Mouse (Mus musculus) midbrain, embryonic 16.5 days (tissue): ENCODE data around the gene Creb3l4. TPM values are rescaled to one million over a fixed set of nuclear protein-coding genes. Genes with fewer than 3 reads are reported as not detected.
A peak's percentile ranks its signal among the peaks of the same experiment; 100 is the strongest.

Source experiments
- ATAC-seq: fragments of 200-750 bp; cut with Nextera tagmentation; 2 replicates; pipeline ENCODE4 v1.8.0; 2017; ENCODE audit warnings: moderate TSS enrichment
- H3K27ac ChIP-seq: fragments of 300-500 bp; sonication (generic); 2 replicates; pipeline ENCODE4 v1.5.1; 2014; ENCODE audit warnings: mild to moderate bottlenecking, low read length, mixed read lengths
- H3K27me3 ChIP-seq: fragments of 300-500 bp; sonication (generic); 2 replicates; pipeline ENCODE4 v1.6.1; 2014; ENCODE audit warnings: low read depth, low read length, mixed read lengths; ENCODE audit not compliant: control insufficient read depth, insufficient read depth
- H3K36me3 ChIP-seq: fragments of 300-500 bp; sonication (generic); 2 replicates; pipeline ENCODE4 v1.6.1; 2014; ENCODE audit warnings: mild to moderate bottlenecking, low read length, moderate library complexity, mixed read lengths; ENCODE audit not compliant: control insufficient read depth, insufficient read depth
- H3K4me1 ChIP-seq: fragments of 300-500 bp; sonication (generic); 2 replicates; pipeline ENCODE4 v1.6.1; 2014; ENCODE audit warnings: mild to moderate bottlenecking, low read length, mixed read lengths; ENCODE audit not compliant: control insufficient read depth, insufficient read depth
- H3K4me2 ChIP-seq: fragments of 300-500 bp; sonication (generic); 2 replicates; pipeline ENCODE4 v1.6.1; 2014; ENCODE audit warnings: mild to moderate bottlenecking, low read length, mixed read lengths
- H3K4me3 ChIP-seq: fragments of 300-500 bp; sonication (generic); 2 replicates; pipeline ENCODE4 v1.5.1; 2014; ENCODE audit warnings: low read depth, mild to moderate bottlenecking, low read length, moderate library complexity, mixed read lengths
- H3K9ac ChIP-seq: fragments of 300-500 bp; sonication (generic); 2 replicates; pipeline ENCODE4 v1.6.1; 2014; ENCODE audit warnings: low read depth, low read length, mixed read lengths
- H3K9me3 ChIP-seq: fragments of 300-500 bp; sonication (generic); replicated peaks from 2 replicates; pipeline ENCODE4 v1.6.1; 2014; ENCODE audit warnings: mild to moderate bottlenecking, low read length, mixed read lengths; ENCODE audit not compliant: control insufficient read depth, poor library complexity, severe bottlenecking
- WGBS: fragments of 180-500 bp; shearing (Covaris S2); extraction: QIAGEN DNeasy Blood & Tissue Kit; methylation state at CpG from one replicate; pipeline ENCODE4 v1.1.7; 2014; 5-methylcytosine and 5-hydroxymethylcytosine counted together
- polyA plus RNA-seq: library from polyadenylated mRNA; unstranded; fragments of >200 nt; fragmentation: Nextera tagmentation; extraction: Ambion mirVana; gene quantifications from 2 replicates; pipeline ENCODE4 v1.2.1, GENCODE M21; 2015

The Creb3l4 gene
- polyA plus RNA-seq, 1 experiment from 2014 or later: 1.1 TPM

GRCm38 (mm10) chr3:90248746-90249100, 5.4 kb upstream of the Creb3l4 start:
- peak overlapping the region; percentile 72 for H3K4me3 ChIP-seq
- H3K27me3 ChIP-seq: no peaks in the 10 kb centered on the region
- H3K27ac ChIP-seq: peak overlapping the region; percentile 82
- H3K36me3 ChIP-seq: no peaks in the 10 kb centered on the region
- H3K9me3 ChIP-seq: no peaks in the 10 kb centered on the region
- H3K9ac ChIP-seq: peak overlapping the region; percentile 86
- peaks cover 15% of the 10 kb centered on the region for H3K4me1 ChIP-seq
- H3K4me2 ChIP-seq: peak overlapping the region; percentile 73
- no peak for ATAC-seq
- WGBS: 8% methylated on average over 10 of the region's 10 CpGs

- Histone ChIP-seq H3K36me3 (no peaks in the 10 kb centered on the region), H3K9ac (peak within 1 kb of the TSS; percentile 86), H3K9me3 (no peaks in the 10 kb centered on the region), H3K27me3 (no peaks in the 10 kb centered on the region), H3K4me2 (peak within 1 kb of the TSS; percentile 73), H3K4me3 (peak within 1 kb of the TSS; percentile 72), H3K4me1 (peaks cover 15% of the 10 kb centered on the region), H3K27ac (peak within 1 kb of the TSS; percentile 82)
- under 1% methylated on average over 36 of the region's 44 CpGs for WGBS
- peak; percentile 95 for ATAC-seq
Observed at GRCm38 (mm10) chr3:90247960-90248745, 4.8 kb upstream of the Creb3l4 start, which contains the start of gene Slc39a1. Gene Slc39a1 (plus strand): TSS chr3:90248172.

DNA sequence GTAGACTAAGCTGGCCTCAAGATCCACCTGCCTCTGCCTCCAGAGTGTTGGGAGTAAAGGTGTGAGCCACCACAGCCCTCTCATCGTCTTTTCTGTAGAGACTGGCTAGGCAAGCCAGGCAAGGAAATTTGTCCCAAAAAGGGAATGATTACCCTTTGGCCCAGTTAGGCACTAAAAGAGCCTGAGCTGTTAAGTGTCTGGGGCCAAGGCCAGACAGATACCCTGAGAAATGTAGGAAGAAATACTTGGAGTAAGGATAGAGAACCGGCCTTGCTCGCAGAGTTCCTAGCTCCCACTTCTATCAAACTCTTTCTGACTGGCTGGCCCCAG, 4.3 kb upstream of the Creb3l4 start:
- Histone ChIP-seq H3K4me2 (peak overlapping the region; percentile 73), H3K27me3 (no peaks in the 10 kb centered on the region), H3K27ac (peak overlapping the region; percentile 82), H3K36me3 (no peaks in the 10 kb centered on the region), H3K9me3 (no peaks in the 10 kb centered on the region), H3K4me3 (peak overlapping the region; percentile 72), H3K4me1 (peaks cover 19% of the 10 kb centered on the region), H3K9ac (peak overlapping the region; percentile 61)
- ATAC-seq: no peak
- WGBS: 0% methylated on average over 3 of the region's 3 CpGs

DNA sequence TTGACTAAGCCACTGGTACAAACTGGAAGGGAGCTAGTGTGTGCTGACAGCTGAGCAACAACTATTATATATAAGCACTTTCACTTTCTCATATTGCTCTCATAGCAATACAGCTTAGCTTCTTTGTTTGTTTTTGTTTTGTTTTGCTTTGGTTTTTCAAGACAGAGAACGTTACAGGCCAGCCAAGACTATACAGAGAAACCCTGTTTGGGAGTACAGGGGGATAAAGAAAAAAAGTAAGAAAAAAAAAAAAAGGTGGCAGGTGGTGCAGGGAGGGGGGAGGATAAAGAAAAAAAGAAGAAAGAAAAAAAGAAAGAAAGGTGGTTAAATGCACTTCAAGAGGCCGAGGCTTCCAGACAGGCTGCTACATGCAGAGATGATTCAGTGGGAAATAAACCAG, 2.1 kb upstream of the Creb3l4 start:
- Histone ChIP-seq H3K27me3 (no peaks in the 10 kb centered on the region), H3K4me1 (peaks cover 20% of the 10 kb centered on the region), H3K4me2 (no peak overlapping the region), H3K9me3 (no peaks in the 10 kb centered on the region), H3K27ac (no peak overlapping the region), H3K36me3 (no peaks in the 10 kb centered on the region), H3K9ac (no peak overlapping the region), H3K4me3 (no peak overlapping the region)
- ATAC-seq: no peak
- 80% methylated on average over 2 of the region's 2 CpGs for WGBS

GRCm38 (mm10) chr3:90241669-90242358, 1.5 kb downstream of the Creb3l4 start:
- ATAC-seq: no peak
- no peak overlapping the region for H3K9ac ChIP-seq
- H3K4me2 ChIP-seq: no peak overlapping the region
- H3K4me1 ChIP-seq: peaks cover 7% of the 10 kb centered on the region; the same call in 1 of the 2 replicates
- no peaks in the 10 kb centered on the region for H3K36me3 ChIP-seq
- H3K4me3 ChIP-seq: no peak overlapping the region
- H3K9me3 ChIP-seq: no peaks in the 10 kb centered on the region
- no peak overlapping the region for H3K27ac ChIP-seq
- no peaks in the 10 kb centered on the region for H3K27me3 ChIP-seq
- WGBS: 89% methylated on average over 10 of the region's 10 CpGs

- Histone ChIP-seq H3K27ac (no peak overlapping the region), H3K36me3 (peaks cover 2% of the 10 kb centered on the region; the same call in 1 of the 2 replicates), H3K9ac (no peak overlapping the region), H3K4me2 (no peak overlapping the region), H3K9me3 (no peaks in the 10 kb centered on the region), H3K27me3 (no peaks in the 10 kb centered on the region), H3K4me3 (no peak overlapping the region), H3K4me1 (peaks cover 7% of the 10 kb centered on the region; the same call in 1 of the 2 replicates)
- ATAC-seq: no peak
- 86% methylated on average over 2 of the region's 2 CpGs for WGBS
Observed at GRCm38 (mm10) chr3:90241251-90241650, 2.1 kb downstream of the Creb3l4 start.

DNA sequence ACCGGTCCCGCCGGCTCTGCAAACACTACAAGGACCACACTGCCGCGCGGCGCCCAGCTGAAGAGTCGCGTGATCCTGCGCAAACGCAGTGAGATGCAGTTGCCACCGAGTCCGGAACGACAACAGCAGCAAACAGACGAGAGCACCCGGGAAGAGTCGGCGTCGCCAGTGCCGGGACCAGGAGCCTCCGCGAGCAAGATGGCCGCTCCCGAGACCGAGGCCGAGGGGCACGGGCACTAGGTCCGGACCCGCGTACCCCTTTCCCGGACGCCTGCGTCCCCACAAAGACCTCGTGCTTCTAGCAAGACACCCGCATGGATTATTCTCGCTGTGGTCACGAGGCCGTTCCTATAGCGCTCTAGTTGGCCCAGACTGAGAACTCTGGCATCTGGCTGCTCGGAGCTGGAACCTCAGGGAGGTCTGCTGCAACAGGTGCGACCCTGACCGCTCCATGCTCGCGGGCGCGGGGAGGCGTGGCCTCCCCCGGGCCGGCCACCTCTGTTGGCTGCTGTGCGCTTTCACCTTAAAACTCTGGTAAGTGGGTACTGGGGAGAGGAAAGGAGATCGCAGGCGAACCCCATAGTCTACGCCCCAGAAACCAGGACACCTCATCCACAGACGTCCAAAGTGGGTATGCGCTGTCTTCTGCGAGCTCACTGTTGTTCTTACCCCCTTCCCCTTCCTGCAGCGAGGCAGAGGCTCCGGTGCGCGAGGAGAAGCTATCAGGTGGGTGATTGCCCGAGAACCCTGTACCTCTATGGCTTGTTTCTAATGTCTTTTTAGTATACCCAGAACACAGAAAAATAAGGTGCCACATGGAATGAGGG, 11.6 kb downstream of the Creb3l4 start, which contains the start of gene Jtb:
Gene Jtb, plus strand, starts transcription at position 91 of the 827 bp plus-strand sequence.
- peak within 1 kb of the TSS; percentile 80 for H3K27ac ChIP-seq
- peak within 1 kb of the TSS; percentile 66 for H3K4me2 ChIP-seq
- peak within 1 kb of the TSS; percentile 56 for H3K4me3 ChIP-seq
- no peaks in the 10 kb centered on the region for H3K9me3 ChIP-seq
- H3K36me3 ChIP-seq: peaks cover 8% of the 10 kb centered on the region
- H3K27me3 ChIP-seq: no peaks in the 10 kb centered on the region
- WGBS: under 1% methylated on average over 61 of the region's 61 CpGs
- peaks cover 6% of the 10 kb centered on the region for H3K4me1 ChIP-seq
- ATAC-seq: peak; percentile 99
- peak within 1 kb of the TSS; percentile 66 for H3K9ac ChIP-seq

DNA sequence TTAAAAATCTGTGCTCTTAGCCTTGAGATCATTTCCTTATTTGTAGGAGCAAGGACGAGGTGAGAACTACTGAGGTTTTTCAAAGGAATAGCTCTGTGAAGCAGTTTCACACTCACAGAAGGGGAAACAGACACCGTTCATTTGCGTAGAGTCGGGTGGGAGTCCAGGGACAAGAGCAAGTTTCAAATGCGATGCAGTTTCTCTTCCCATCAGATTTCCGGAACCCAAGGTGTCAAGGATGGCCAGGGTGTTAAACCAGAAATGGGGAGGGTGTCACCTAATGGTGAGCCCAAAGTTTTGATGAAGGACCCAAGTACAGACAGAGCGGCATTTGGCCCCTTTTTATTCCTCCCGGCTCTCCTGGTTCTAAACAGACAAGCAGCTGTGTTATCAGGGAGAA, 12.2 kb downstream of the Creb3l4 start:
- Histone ChIP-seq H3K9me3 (no peaks in the 10 kb centered on the region), H3K4me3 (peak overlapping the region; percentile 56), H3K27me3 (no peaks in the 10 kb centered on the region), H3K4me1 (peaks cover 6% of the 10 kb centered on the region), H3K36me3 (peaks cover 6% of the 10 kb centered on the region), H3K4me2 (peak overlapping the region; percentile 66), H3K9ac (peak overlapping the region; percentile 66; the same call in 1 of the 2 replicates), H3K27ac (peak overlapping the region; percentile 50)
- ATAC-seq: no peak
- 16% methylated on average over 8 of the region's 8 CpGs for WGBS
